Mouse (Mus musculus) midbrain, embryonic 13.5 days (tissue): ENCODE measurements around the gene Zfp668. TPM values are rescaled to one million over a fixed set of nuclear protein-coding genes. Genes with fewer than 3 reads are reported as not detected.

ENCODE experiments used
- polyA plus RNA-seq: library from polyadenylated mRNA; unstranded; fragments of >200 nt; fragmentation: Nextera tagmentation; extraction: Ambion mirVana; gene quantifications from 2 replicates; pipeline ENCODE4 v1.2.1, GENCODE M21; 2015

Zfp668 gene
- polyA plus RNA-seq, 1 experiment from 2014 or later: 45.6 TPM

Other genes with a start within 250 kb of the Zfp668 start
- 39.2 and 52.2 TPM in 2 replicates for gene Bcl7c, start 167.9 kb downstream of the Zfp668 start, polyA plus RNA-seq
- 1.6 and 3.0 TPM in 2 replicates for gene Ctf1, start 164.1 kb downstream of the Zfp668 start, polyA plus RNA-seq
- 0.14 and 0.17 TPM in 2 replicates for gene Ctf2, start 144.7 kb downstream of the Zfp668 start, polyA plus RNA-seq
- gene Fbxl19, start 132.3 kb downstream of the Zfp668 start, polyA plus RNA-seq: 10.6 and 11.6 TPM in 2 replicates
- gene Orai3, start 107.0 kb downstream of the Zfp668 start, polyA plus RNA-seq: 5.9 and 6.1 TPM in 2 replicates
- gene Setd1a, start 100.2 kb downstream of the Zfp668 start, polyA plus RNA-seq: 19.7 and 22.7 TPM in 2 replicates
- not detected in 2 replicates for gene Gm49388, start 91.2 kb downstream of the Zfp668 start, polyA plus RNA-seq
- 8.6 and 9.2 TPM in 2 replicates for gene Hsd3b7, start 76.2 kb downstream of the Zfp668 start, polyA plus RNA-seq
- 15.6 and 24.1 TPM in 2 replicates for gene Stx4a, start 52.5 kb downstream of the Zfp668 start, polyA plus RNA-seq
- 33.3 and 34.2 TPM in 2 replicates for gene Stx1b, start 52.3 kb downstream of the Zfp668 start, polyA plus RNA-seq
- gene Zfp646, start 607 bp downstream of the Zfp668 start, polyA plus RNA-seq: 13.6 and 16.0 TPM in 2 replicates
- 0.53 and 1.0 TPM in 2 replicates for gene Prss53, start 14.1 kb upstream of the Zfp668 start, polyA plus RNA-seq
- not detected in 2 replicates for gene Gm21974, start 18.6 kb upstream of the Zfp668 start, polyA plus RNA-seq
- gene Vkorc1, start 18.8 kb upstream of the Zfp668 start, polyA plus RNA-seq: 51.9 and 54.9 TPM in 2 replicates
- gene Bckdk, start 27.3 kb upstream of the Zfp668 start, polyA plus RNA-seq: 74.7 and 74.8 TPM in 2 replicates
- 51.0 and 56.0 TPM in 2 replicates for gene Kat8, start 35.7 kb upstream of the Zfp668 start, polyA plus RNA-seq
- 0.20 and 0.35 TPM in 2 replicates for gene Prss8, start 53.3 kb upstream of the Zfp668 start, polyA plus RNA-seq
- gene Prss36, start 69.9 kb upstream of the Zfp668 start, polyA plus RNA-seq: 11.8 and 12.7 TPM in 2 replicates
- 415 and 452 TPM in 2 replicates for gene Fus, start 90.6 kb upstream of the Zfp668 start, polyA plus RNA-seq
- gene Pycard, start 117.0 kb upstream of the Zfp668 start, polyA plus RNA-seq: 3.9 and 4.1 TPM in 2 replicates
- gene Trim72, start 127.1 kb upstream of the Zfp668 start, polyA plus RNA-seq: not detected in 2 replicates
- 0.58 and 0.71 TPM in 2 replicates for gene Itgam, start 185.8 kb upstream of the Zfp668 start, polyA plus RNA-seq
- not detected in 2 replicates for gene Gm49368, start 185.9 kb upstream of the Zfp668 start, polyA plus RNA-seq